Mouse (Mus musculus) heart, postnatal 36 days (tissue): ENCODE measurements around the gene 2210016L21Rik. TPM values are rescaled to one million over a fixed set of nuclear protein-coding genes. Genes with fewer than 3 reads are reported as not detected.

Experiments
- DNase-seq, 2 experiments: peaks; one replicate each; pipeline ENCODE4 v3.0.0; 2021 to 2022
- intact Hi-C: fragments of 180-260 bp; cut with DNase I; formaldehyde crosslinking; loops from one replicate; pipeline ENCODE4 v1.15.1; 2025
- total RNA-seq, 2 experiments: library from RNA; stranded (reverse); gene quantifications; 2 replicates each; pipeline ENCODE4 v1.2.3; 2021

Gene 2210016L21Rik
- total RNA-seq, 2 experiments from 2014 or later = 29.9 to 30.1 TPM

- no peak for DNase-seq
- intact Hi-C loops = loop anchor here (10.0 kb wide), 1 partner anchor 473 kb away; no protein-coding TSS in a partner anchor
Measured at GRCm38 (mm10) chr5:114972201-114972600, 30.2 kb downstream of the 2210016L21Rik start.

- intact Hi-C loops = loop anchor here (10.0 kb wide), 1 partner anchor 472 kb away; no protein-coding TSS in a partner anchor
- DNase-seq = no peak
Measured at GRCm38 (mm10) chr5:114973131-114973530, 31.2 kb downstream of the 2210016L21Rik start.

- DNase-seq = no peak
- intact Hi-C loops = loop anchor here (5.0 to 10.0 kb wide), 2 partner anchors 190 to 468 kb away; no protein-coding TSS in a partner anchor
Measured at GRCm38 (mm10) chr5:114976935-114977334, 35.0 kb downstream of the 2210016L21Rik start.

GRCm38 (mm10) chr5:114978473-114978872 lies 36.5 kb downstream of the 2210016L21Rik start:
- peak in 1 of 2 experiments; percentile 7 for DNase-seq
- intact Hi-C loops = loop anchor here (2.0 to 10.0 kb wide), 4 partner anchors 32 to 466 kb away; partner anchors contain the start of genes Pop5 and Sppl3

GRCm38 (mm10) chr5:114978888-114979249 lies 36.9 kb downstream of the 2210016L21Rik start:
- no peak for DNase-seq
- intact Hi-C loops = loop anchor here (1.0 to 10.0 kb wide), 5 partner anchors 32 to 466 kb away; partner anchors contain the start of genes Pop5 and Sppl3

GRCm38 (mm10) chr5:114979250-114980121 lies 37.5 kb downstream of the 2210016L21Rik start:
- intact Hi-C loops = loop anchor here (1.0 to 10.0 kb wide), 5 partner anchors 31 to 465 kb away; partner anchors contain the start of genes Pop5 and Sppl3
- DNase-seq = peak; percentile 78 to 81

- intact Hi-C loops = no loop called here
- DNase-seq = no peak
Measured at GRCm38 (mm10) chr5:114980122-114980748, 38.3 kb downstream of the 2210016L21Rik start.

- intact Hi-C loops = no loop called here
- DNase-seq = no peak
Measured at GRCm38 (mm10) chr5:114982001-114982400, 40.0 kb downstream of the 2210016L21Rik start.

- no peak for DNase-seq
Measured at GRCm38 (mm10) chr5:114985074-114985473, 43.1 kb downstream of the 2210016L21Rik start.

GRCm38 (mm10) chr5:114996447-114996846 lies 54.5 kb downstream of the 2210016L21Rik start:
- intact Hi-C loops = no loop called here
- no peak for DNase-seq

More at GRCm38 (mm10) chr5:114985074-114985473, 43.1 kb downstream of the 2210016L21Rik start:
- intact Hi-C loops = no loop called here

GRCm38 (mm10) chr5:114997327-114997726 lies 55.4 kb downstream of the 2210016L21Rik start:
- intact Hi-C loops = no loop called here
- DNase-seq = no peak

Other genes with a start within 250 kb of the 2210016L21Rik start
- gene Tchp, start 234.4 kb upstream of the 2210016L21Rik start, total RNA-seq = 1 to 10 TPM; 3.7 to 5.4 TPM
- gene Ankrd13a, start 167.5 kb upstream of the 2210016L21Rik start, total RNA-seq = 10 to 100 TPM; 30.9 to 42.3 TPM
- 10 to 100 TPM; 28.7 to 32.0 TPM for gene Git2, start 166.6 kb upstream of the 2210016L21Rik start, total RNA-seq
- gene 1500011B03Rik, start 118.7 kb upstream of the 2210016L21Rik start, total RNA-seq = 1 to 10 TPM; 5.2 to 5.9 TPM
- not detected for gene 4930519G04Rik, start 88.5 kb upstream of the 2210016L21Rik start, total RNA-seq
- not detected for gene Gm9936, start 83.5 kb upstream of the 2210016L21Rik start, total RNA-seq
- 10 to 100 TPM in 1 of 2 experiments, 1 to 10 TPM in 1; 6.8 to 10.9 TPM for gene Oasl2, start 45.2 kb upstream of the 2210016L21Rik start, total RNA-seq
- gene Oasl1, start 18.9 kb upstream of the 2210016L21Rik start, total RNA-seq = 1 to 10 TPM; 1.0 to 1.8 TPM
- gene Hnf1a, start 28.9 kb downstream of the 2210016L21Rik start, total RNA-seq = not detected
- gene Sppl3, start 69.0 kb downstream of the 2210016L21Rik start, total RNA-seq = 10 to 100 TPM; 33.0 to 35.8 TPM
- gene Gm10401, start 156.1 kb downstream of the 2210016L21Rik start, total RNA-seq = not detected
- 100 to 1,000 TPM; 203 to 239 TPM for gene Acads, start 177.2 kb downstream of the 2210016L21Rik start, total RNA-seq
- 10 to 100 TPM; 17.7 to 21.3 TPM for gene Unc119b, start 192.8 kb downstream of the 2210016L21Rik start, total RNA-seq
- gene Mlec, start 216.0 kb downstream of the 2210016L21Rik start, total RNA-seq = 10 to 100 TPM; 73.4 to 93.0 TPM